Mouse (Mus musculus) E14TG2a.4 (cell line): Measurements from ENCODE around the gene Gm3317.
"Not testable (repeated sequence)": the region's sequence is repeated elsewhere in the genome, so short reads cannot be mapped to it uniquely, and the experiment has no call there.

ENCODE experiments used
- CTCF ChIP-seq: conservative IDR thresholded peaks from 2 replicates; pipeline ENCODE4 v1.5.1; 2014; ENCODE audit warnings: low read length
- NANOG ChIP-seq: IDR thresholded peaks from 2 replicates; pipeline ENCODE4 v1.6.1; 2014; ENCODE audit warnings: borderline replicate concordance, low read length, mixed read lengths
- POU5F1 ChIP-seq: IDR thresholded peaks from 2 replicates; pipeline ENCODE4 v1.6.1; 2014; ENCODE audit warnings: low read length, borderline replicate concordance

GRCm38 (mm10) chr14:5164235-5164634 lies at the start of gene Gm3317:
- TF ChIP-seq CTCF, POU5F1, NANOG: not testable (repeated sequence)
